Mouse (Mus musculus) kidney, adult 11 months (tissue): ENCODE measurements around the gene AB124611.
A peak's percentile ranks its signal among the peaks of the same experiment; 100 is the strongest.
"Not testable (repeated sequence)": the region's sequence is repeated elsewhere in the genome, so short reads cannot be mapped to it uniquely, and the experiment has no call there.

Experiments used
- DNase-seq: peaks from one replicate; pipeline ENCODE4 v3.0.0; 2022

The AB124611 gene

DNA sequence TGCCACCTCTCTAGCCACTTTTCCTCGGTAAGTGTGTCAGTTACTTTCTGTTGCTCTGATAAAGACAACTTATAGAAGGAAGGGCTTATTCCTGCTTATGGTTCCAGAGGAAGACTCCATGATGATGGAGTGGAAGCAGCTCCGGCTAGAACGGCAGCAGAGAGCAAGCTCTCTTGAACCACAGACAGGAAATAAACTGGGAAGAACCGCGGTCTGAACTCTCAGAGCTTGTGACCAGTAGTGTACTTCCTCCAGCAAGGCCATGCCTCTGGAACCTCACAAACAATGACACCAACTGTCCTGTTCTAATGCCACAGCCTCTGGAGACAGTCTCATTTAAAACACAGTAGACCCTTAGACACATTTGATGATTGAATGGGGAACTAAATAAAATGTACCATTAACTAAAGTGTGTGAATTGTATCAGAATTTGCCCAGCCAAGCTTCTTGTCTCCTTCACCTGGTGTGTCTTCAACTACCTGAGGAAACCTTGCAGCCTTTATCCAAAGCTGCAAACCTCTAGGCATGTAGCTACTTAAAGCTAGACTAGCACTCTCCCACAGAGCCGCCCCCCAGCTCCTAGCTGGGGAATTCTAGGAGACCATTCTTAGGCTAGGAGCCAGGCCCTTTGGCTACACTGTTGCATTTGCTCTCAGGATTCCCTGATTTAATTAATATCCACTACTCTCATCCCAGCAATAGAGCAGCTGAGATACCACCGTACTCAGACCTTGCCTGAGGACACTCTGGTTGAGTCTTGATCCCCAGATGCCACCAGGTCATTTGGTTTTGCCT lies 637 bp upstream of the AB124611 start:
- DNase-seq = no peak

DNA sequence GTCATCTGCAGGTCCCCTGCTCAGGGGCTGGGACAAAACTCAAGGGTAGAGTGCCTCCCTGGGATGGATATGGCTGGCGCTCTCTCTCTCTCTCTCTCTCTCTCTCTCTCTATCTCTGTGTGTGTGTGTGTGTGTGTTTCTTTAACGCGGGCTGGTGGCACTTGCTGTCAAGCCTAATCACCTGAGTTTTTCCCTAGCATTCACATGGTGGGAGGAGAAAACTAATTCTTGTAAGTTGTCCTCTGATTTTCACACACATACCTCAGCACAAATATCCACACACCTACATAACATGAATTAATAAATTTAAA lies 613 bp downstream of the AB124611 start:
- no peak for DNase-seq

DNA sequence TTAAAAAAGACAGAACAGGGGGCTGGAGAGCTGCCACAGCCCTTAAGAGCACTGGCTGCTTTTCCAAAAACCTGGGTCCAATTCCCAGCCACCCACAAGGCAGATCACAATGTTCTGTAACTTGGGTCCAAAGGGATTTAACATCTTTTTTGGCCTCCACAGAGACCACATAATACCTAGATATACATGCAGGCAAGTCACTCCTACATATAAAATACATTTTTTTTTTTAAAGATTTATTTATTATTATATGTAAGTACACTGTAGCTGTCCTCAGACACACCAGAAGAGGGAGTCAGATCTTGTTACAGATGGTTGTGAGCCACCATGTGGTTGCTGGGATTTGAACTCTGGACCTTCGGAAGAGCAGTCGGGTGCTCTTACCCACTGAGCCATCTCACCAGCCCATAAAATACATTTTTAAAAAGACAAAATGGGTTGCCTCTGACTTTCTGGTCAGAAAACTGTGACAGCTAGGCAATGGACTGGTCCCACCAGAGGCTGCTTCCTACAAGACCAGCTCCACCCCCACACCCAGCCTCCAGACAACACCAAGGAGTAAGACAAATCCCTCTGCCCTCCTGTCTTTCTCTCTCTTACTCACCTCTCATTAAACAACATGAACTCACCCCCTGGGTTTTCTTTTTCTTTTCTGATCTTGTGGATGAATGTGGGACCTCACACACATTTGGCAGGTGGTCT lies 1.3 kb downstream of the AB124611 start:
- no peak for DNase-seq

DNA sequence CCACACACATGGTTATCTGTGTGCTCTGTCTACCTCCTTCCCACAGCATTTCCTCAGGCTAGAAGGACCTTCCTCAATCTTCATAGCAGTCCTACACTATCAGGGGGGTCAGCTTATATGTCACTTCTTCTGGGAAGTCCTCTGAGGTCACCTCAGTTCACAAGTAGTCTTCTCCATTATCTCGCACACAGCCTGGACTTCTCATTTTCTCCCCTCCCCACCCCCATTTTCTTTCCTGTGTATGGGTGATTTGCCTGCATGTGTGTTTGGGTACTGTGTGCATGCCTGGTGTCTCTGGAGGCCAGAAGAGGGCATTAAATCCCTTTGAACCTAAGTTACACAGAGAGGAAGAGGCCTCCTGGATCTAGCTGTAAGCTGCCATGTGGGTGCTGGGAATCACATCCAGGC lies 1.9 kb downstream of the AB124611 start:
- no peak for DNase-seq

DNA sequence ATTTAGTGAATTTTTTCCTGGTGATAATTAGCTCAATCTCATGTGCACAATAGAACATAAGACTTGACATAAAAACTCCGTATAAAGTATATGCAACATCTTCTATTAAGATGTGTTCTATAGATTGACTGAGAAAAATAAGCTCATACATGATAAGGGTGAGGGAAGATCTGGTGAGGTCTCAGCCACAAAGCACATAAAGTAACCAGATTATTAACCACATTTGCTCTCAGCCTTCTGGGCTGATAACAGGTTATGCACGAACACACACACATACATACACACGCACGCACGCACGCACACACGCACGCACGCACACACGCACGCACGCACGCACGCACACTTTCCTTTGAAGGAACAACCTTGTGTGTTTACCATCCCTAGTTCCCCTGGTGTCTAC lies 10.5 kb downstream of the AB124611 start:
- DNase-seq = no peak

DNA sequence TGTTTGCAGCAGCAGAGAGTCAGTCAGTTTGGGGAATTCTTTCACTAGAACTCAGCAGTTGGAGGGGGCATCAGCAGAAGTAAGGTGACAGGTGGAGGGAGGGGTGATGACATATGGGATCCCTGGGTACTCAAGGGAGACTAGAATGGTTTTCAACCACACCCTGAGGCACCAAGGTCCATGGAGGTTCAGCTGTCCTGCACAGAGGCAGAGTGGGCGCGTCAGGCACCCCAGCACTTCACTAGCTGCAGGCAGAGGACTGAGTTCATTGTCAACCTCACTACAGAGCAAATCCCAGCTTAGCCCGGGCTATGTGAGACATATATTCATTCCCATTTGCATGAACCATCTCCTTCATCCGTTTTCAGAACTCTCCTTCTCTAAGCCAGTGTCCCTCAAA lies 11.0 kb downstream of the AB124611 start:
- DNase-seq = no peak

DNA sequence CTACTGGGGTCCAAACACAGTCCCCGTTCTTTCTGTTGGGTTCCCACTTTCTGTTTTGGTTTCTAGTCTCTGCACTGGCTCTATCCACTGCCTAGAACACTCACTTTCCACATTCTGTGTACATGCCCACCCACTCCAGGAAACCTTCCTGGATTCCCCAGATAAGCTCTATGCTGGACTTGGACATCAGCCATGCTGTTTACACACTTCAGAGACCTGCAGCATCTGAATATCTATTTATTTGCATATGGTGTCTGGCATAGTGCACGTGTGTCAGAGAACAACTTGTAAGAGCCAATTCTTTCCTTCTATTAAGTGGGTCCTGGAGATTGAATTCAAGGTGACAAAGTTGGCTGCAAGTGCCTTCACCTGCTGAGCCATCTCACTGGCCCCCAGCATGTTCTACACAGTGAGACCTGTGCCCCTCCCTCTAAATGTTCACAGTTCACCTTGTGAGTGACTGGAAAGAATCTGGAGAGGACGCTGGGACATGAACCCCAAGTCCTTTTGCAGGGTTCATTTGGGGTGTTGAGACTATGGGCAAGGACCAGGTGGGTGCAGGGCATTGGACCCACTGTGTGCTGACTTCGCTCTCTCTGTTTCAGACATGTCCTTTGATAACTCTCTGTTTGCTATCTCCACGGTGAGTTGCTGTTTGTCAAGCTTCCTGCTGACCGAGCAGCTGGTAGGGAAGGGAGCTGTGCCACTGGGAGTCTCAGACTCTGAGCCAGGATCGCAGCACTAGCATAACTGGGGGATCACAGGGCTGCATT lies 14.2 kb downstream of the AB124611 start:
- no peak for DNase-seq

DNA sequence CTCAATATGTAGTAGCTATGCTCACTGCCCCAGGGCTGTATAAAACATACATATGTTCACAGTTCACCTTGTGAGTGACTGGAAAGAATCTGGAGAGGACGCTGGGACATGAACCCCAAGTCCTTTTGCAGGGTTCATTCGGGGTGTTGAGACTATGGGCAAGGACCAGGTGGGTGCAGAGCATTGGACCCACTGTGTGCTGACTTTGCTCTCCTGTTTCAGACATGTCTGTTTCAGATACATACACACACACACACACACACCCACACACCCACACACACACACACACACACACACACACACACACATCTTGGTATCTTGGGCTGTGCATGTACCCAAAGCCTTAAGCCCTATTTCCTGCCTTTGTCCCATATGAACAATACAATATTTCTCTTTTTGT lies 16.0 kb downstream of the AB124611 start:
- not testable (repeated sequence) for DNase-seq

DNA sequence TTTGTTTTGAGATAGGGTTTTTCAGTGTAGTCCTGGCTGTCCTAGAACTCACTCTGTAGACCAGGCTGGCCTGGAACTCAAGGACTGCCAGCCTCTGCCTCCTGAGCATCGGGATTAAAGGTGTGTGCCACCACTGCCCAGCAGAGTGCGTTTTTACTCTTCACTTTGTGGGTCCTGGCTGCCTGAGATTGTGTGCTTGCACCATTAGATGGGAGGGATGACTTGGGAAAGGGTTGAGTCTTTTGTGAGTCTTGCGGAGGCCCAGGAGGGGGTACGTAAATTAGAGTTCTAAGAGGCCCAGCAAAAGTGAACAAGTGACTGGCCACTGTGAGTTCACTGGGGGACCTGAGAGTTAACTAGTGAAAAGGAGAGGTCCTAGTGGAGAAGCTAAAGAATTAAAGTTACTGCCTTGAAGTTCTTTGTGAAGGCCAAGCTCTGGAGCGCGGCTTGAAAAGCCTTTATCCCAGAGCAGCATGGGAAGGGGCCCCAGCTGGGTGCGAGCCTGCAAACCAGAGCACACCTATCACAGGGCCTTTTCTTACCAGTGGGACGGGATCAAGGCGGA lies 19.5 kb downstream of the AB124611 start:
- no peak for DNase-seq

DNA sequence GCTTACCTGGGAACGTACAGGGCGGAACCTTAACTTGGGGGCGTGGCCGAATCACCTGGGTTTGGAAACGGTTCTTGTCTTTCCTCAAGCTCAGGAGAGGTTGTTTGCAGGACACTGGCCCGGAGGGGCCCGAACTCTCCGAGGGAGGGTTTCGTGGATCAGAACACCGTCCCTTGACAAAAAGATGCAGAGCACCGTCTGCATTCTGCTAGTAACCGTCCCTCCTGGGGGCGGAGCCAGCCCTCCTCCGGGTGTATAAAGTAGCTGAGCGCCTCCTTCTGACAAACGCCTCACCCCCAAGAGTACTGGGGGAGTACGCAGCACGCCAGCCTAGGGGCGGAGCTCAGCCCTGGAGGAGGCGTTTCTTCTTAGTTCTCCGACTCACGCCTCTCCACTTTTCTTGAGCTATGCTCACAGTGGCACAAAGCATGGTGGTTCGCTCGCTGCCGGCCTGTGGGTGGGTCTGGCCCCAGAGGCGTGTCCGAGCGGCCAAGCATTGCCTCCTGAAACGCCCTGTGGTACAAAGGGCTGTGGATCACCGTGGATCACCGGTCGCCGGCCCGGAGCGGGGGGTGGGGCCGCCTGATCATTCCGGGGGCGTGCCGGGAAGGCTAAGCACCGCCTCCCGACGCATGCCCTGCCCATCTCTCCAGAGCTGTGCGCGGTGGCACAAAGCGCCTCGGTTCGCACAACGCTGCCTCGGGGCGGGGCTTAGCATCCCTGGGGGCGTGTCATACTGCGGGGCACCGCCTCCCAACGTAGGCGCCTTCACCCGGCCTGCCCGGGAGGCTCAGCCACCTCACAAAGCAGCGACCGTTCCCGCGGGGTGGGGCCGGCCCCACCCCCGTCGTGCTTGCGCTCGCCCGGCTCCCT lies 20.2 kb downstream of the AB124611 start:
- DNase-seq = peak; percentile 99

DNA sequence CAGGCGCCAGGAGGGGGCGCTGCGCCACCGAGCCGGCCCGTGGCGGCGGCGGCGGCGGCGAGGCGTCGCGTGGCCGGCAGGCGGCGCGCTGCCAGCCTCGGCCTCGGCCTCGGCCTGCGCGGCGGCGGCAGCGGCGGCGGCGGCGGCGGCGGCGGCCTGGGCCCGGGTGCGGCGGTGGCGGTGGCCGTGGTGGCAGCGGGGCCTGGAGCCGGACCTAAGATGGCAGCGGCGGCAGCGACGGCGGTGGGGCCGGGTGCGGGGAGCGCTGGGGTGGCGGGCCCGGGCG lies 20.8 kb downstream of the AB124611 start, which contains the start of gene Carm1:
Gene Carm1, plus strand, starts transcription at position 106 of the 286 bp plus-strand sequence.
- no peak for DNase-seq

DNA sequence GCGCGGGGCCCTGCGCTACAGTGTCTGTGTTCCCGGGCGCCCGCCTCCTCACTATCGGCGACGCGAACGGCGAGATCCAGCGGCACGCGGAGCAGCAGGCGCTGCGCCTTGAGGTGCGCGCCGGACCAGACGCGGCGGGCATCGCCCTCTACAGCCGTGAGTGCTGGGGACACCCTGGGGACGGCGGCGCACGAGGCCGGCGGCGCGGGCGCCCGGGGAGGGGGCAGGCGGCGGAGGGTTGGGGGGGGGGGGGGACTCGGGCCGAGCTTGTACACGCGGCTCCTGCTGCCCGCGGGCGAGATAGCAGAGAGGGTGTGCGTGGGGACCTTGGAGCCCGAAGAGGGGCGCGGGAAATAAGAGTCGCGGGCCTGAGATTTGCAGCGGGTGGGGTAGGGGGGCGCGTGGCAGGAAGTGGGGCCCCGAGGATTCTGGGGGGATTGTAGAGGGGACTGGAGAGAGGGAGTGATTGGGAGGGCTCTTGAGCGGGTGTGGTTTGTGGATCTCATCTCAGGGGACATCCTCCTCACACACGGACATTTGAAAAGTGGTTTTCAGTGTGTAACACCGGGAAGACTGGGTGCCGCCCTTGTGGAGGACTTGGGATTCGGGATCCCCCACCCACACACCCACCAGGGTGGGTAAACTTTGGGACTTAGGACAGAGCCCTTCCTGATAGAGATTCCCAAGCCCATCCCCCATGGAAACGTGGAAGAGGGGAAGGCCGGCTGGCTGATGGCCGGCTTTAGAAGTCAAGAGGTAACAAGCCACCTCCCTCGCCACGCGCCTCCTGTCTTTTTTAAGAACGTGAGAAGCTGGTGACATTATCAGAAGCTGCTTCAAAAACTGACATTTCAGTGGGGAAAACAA lies 21.3 kb downstream of the AB124611 start:
- peak; percentile 61 for DNase-seq

DNA sequence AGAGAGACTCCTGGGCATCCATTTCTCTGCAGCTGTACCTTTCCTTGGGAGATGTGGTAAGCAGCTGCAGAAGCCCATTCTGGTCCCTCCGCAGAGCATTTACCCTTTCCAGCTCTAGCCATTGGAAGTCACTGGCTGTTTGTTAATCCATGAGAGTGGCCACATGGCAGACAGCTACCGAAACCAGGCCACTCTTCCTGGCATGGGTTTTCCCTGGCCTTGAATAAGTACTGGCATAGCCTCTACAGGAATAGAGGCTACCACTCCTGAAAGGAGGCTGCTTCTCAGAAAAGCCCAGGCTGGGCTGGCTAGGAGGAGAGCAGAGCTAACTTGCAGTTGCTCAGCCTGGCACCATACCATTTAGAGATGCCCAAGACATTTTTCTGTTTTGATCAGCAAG lies 25.1 kb downstream of the AB124611 start:
- DNase-seq = no peak

DNA sequence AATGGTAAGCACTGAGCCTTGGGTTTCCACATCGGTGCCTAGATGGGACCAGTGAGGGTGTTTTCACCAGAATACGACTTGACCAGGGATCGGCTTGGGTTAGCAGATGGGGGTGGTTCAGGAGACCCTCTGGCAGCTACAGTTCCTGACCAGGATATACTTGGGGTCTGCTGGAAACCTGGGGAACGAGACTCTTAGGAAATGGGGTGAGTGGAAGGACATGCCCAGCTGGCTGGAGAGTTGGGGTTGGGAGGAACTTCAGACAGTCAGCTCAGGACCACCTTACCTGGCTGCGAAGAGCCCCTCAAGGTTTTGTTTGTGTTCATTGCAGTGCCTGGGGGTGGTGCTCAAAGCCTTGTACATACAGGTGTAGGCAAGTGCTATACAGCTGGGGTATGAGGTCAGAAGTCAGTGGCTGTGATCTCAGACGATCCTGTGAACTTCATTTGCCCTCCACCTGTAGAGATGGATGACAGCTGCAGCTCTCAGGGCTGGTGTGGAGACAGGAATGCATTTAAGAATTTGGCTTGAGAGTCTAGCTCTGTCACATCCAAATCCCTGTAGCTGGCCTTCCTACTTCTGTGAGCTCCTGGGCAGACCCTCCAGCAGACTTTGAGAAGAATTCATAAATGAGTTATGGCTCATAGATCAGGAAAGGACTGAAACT lies 27.8 kb downstream of the AB124611 start:
- DNase-seq = no peak

DNA sequence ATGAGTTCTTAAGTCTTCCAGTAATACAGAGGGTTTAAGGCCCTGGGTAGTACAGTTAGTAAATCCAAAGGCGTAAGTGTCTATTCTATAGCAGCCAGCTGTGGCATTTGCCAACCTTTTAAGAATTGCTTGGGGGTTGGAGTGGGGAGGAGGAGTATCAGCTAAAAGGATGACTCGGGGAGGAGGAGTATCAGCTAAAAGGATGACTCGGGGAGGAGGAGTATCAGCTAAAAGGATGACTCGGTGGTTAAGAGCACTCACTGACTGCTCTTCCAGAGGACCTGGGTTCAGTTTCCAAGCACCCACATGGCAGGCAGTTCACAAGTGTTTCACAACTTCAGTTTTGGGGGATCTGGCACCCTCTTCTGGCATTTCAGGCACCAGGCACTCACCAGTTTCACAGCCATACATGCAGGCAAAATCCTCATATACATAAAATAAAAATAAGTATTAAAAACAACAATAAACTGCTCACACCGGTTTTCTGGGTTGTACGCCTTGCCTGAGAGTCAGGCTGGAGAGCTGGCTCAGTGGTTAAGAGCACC lies 29.3 kb downstream of the AB124611 start:
- no peak for DNase-seq

DNA sequence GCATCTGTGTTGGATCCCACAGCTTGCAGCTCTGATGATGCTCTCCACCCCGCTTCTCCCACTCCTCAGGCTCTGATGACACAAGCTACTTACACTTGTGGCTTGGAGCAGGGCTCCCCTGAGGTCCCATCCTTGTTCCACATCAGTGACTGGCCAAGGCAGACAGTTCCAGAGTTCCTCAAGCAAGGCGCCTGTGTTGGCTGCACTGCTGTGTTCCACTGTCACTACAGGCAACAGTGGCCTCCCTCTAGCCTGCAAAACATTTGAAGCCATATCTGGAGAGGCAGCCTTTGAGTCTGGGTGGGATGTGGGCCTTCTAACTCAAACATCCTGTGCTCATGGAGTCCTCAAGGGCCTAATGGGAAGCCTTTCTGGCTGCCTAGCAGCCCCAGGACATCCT lies 31.0 kb downstream of the AB124611 start:
- no peak for DNase-seq

DNA sequence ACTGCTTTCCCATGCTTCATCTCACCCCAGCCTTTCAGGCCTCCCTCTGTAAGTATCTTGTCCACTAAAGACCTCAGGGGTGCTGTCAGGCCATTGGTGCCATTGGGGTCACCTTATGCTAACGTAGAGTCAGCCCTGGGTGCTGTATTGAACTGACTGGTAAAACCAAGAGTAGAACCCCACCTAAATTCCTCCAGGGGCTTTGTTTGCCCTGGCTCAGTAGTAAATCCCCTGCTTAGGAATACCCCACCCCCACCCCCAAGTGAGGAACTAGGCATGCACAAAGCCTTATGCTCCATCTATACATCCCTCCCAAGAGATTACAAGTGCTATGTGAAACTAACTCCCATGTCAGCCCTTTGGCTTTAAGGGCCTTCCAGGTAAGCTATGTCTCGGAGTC lies 31.6 kb downstream of the AB124611 start:
- DNase-seq = no peak

DNA sequence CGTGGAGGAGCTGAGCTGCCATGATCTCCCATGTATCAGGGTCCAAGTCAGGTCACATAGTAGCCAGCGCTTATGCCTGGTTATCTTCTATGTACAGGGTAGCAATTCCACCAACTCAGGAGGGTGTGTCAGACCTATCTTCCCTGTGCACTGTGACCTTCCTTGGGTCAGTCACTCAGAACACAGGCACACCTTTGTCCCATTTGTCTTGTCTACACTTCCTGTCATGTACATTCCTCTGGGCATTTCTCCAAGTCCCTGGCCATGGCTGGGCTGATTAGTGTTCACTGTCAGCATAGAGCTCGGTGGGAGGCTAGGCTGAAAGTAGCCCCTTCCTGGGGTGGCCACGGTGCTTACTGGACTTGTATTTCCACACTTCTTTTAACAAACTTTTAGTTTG lies 32.4 kb downstream of the AB124611 start:
- peak; percentile 17 for DNase-seq

DNA sequence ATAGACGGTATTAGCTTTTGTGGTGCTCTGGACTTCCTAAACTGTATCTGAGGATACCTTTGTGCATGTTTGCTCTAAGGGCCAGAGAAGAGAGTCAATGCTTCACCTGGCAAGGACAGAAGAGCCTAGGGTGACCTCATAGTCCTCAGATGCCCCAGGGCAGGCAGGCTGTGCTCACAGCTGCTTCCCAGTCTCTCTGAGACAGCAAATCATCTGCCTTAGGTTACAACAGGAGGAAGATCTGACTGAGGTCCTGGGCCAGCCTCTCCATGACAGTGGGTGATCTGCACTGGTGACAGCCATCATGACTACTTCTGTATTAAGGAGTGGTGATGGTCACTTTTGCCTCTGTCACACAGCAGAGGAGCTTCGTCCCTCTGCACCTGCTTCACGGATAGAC lies 33.2 kb downstream of the AB124611 start:
- no peak for DNase-seq

DNA sequence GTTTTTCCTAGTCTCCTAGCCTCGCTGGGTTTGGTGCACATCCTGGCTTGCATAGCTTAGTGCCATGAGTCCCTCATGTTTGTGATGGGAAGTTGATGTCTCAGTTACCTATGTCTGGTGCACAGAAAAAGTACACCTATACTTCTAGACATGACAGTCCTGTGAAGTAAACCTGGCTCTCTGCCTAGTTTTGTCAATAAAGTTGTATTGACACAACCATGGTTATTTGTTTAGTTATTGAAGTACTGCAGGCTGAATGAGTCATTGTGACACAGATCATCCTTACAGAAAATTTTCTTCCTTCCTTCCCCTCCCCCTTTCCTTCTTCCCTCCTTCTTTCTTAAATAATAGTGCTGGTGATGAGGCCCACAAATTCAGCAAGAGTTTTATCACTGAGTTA lies 38.4 kb downstream of the AB124611 start:
- DNase-seq = no peak
